ENCODE assay signal across 27 mouse cellular contexts in genomic region chr5:73367906-73368305, GRCm38 (mm10). TPM values are rescaled to one million over a fixed set of nuclear protein-coding genes. Genes with fewer than 3 reads are reported as not detected.
A peak's percentile ranks its signal among the peaks of the same experiment; 100 is the strongest.
DNase-seq lines count a peak whose midpoint lies in the region; ATAC-seq and TF ChIP-seq lines count a peak whose summit lies in the region.
"Had no signal": no experiment of that assay in that cellular context is flagged by ENCODE, and none has a peak within 500 bp of the region (broad histone marks: within the 10 kb centered on the region; RNA-seq: fewer than 3 reads in every experiment).

No protein-coding gene starts in this region.

- peaks cover 65% of the 10 kb centered on the region for H3K4me1 ChIP-seq in E14TG2a.4 (replicated peaks; ENCODE audit: low read depth, low read length)
- no peaks in the 10 kb centered on the region for H3K4me1 ChIP-seq in stomach, embryonic 15.5 days
- H3K4me1 ChIP-seq in liver, postnatal 0 days (ENCODE audit: insufficient read depth): peaks cover 10% of the 10 kb centered on the region; the same call in 1 of the 2 replicates
- H3K4me1 ChIP-seq: forebrain, embryonic 13.5 days; heart, embryonic 10.5 days; hindbrain, embryonic 12.5 days had no signal

- no peaks in the 10 kb centered on the region for H3K9me3 ChIP-seq in E14TG2a.4 (ENCODE audit: low read length)
- no peaks in the 10 kb centered on the region for H3K9me3 ChIP-seq in stomach, embryonic 15.5 days
- no peaks in the 10 kb centered on the region for H3K9me3 ChIP-seq in liver, postnatal 0 days (ENCODE audit: low read length)
- H3K9me3 ChIP-seq: embryonic facial prominence, embryonic 10.5 days; forebrain, embryonic 13.5 days; G1E; heart, embryonic 10.5 days; hindbrain, embryonic 12.5 days had no signal

- WGBS in stomach, embryonic 15.5 days: 64% methylated on average over 4 of the region's 4 CpGs
- 76% methylated on average over 4 of the region's 4 CpGs for WGBS in liver, postnatal 0 days (ENCODE audit: insufficient replicate concordance)

- H3K4me3 ChIP-seq in E14TG2a.4 (replicated peaks; ENCODE audit: low read length): peak overlapping the region; percentile 20; the same call in 1 of the 2 replicates
- H3K4me3 ChIP-seq in stomach, embryonic 15.5 days (replicated peaks): no peak overlapping the region
- H3K4me3 ChIP-seq in liver, postnatal 0 days (ENCODE audit: low read depth, low read length): no peak overlapping the region
- H3K4me3 ChIP-seq: embryonic facial prominence, embryonic 10.5 days; forebrain, embryonic 13.5 days; gastrocnemius, adult 2 months; heart, embryonic 10.5 days; hindbrain, embryonic 12.5 days had no signal

- peak; percentile 25; the same call in 1 of the 2 replicates for ATAC-seq in stomach, embryonic 15.5 days (ENCODE audit: insufficient read depth, low FRiP score, low read depth)
- ATAC-seq in liver, postnatal 0 days: no peak
- ATAC-seq in cerebellum, adult (ENCODE audit: insufficient number of reproducible peaks, low FRiP score, low TSS enrichment): no peak
- ATAC-seq: forebrain, embryonic 13.5 days; forebrain, postnatal 0 days; hindbrain, embryonic 16.5 days; inflammation-experienced regulatory T-cells, adult 6 months; intestine, postnatal 0 days had no signal

- no peak overlapping the region for H3K27ac ChIP-seq in stomach, embryonic 15.5 days
- H3K27ac ChIP-seq in liver, postnatal 0 days (ENCODE audit: low read depth): no peak overlapping the region
- H3K27ac ChIP-seq: embryonic facial prominence, embryonic 10.5 days; forebrain, embryonic 13.5 days; heart, embryonic 10.5 days; hindbrain, embryonic 12.5 days had no signal

- no peaks in the 10 kb centered on the region for H3K27me3 ChIP-seq in E14TG2a.4 (ENCODE audit: insufficient read depth, low read length)
- no peaks in the 10 kb centered on the region for H3K27me3 ChIP-seq in stomach, embryonic 15.5 days (replicated peaks)
- H3K27me3 ChIP-seq in liver, postnatal 0 days (ENCODE audit: insufficient read depth, low read length): no peaks in the 10 kb centered on the region
- H3K27me3 ChIP-seq: forebrain, embryonic 13.5 days; hindbrain, embryonic 12.5 days had no signal

- no peak overlapping the region for H3K9ac ChIP-seq in stomach, embryonic 15.5 days
- H3K9ac ChIP-seq in liver, postnatal 0 days (replicated peaks): no peak overlapping the region
- H3K9ac ChIP-seq: forebrain, embryonic 13.5 days; forebrain, postnatal 0 days; hindbrain, embryonic 12.5 days had no signal

- H3K36me3 ChIP-seq in E14TG2a.4 (ENCODE audit: insufficient read depth, low read length): no peaks in the 10 kb centered on the region
- no peaks in the 10 kb centered on the region for H3K36me3 ChIP-seq in stomach, embryonic 15.5 days
- H3K36me3 ChIP-seq in liver, postnatal 0 days (replicated peaks; ENCODE audit: insufficient read depth, low read length): no peaks in the 10 kb centered on the region
- H3K36me3 ChIP-seq: embryonic facial prominence, embryonic 10.5 days; G1E; heart, embryonic 10.5 days; hindbrain, embryonic 12.5 days had no signal

- peak; percentile 41 for DNase-seq in 3T3-L1 (ENCODE audit: low read depth, low spot score)
- DNase-seq in R1 (ENCODE audit: low read depth, low spot score): peak; percentile 97
- DNase-seq in liver, postnatal 0 days: no peak
- no peak for DNase-seq in natural killer cell, adult 2 months (ENCODE audit: low spot score in 2 of 2)
- no peak for DNase-seq in embryo, embryonic 11 days
- DNase-seq: adrenal gland, adult 8-10 months; adrenal gland, postnatal 36 days; cerebellum, adult 11 months; cerebellum, adult 8-10 months; cerebellum, postnatal 25 days; forebrain, postnatal 0 days; gastrocnemius, adult 2 months; heart, adult 18-20 months; heart, postnatal 10 days; heart, postnatal 4 days had no signal

- TF ChIP-seq EP300 in liver, postnatal 0 days (IDR thresholded peaks at IDR 0.05; ENCODE audit: low read depth): no peak

- TF ChIP-seq CTCF in E14TG2a.4 (conservative IDR thresholded peaks at IDR 0.05; ENCODE audit: low read length): no peak
- no peak for TF ChIP-seq CTCF in liver, postnatal 0 days (IDR thresholded peaks at IDR 0.05; ENCODE audit: low read depth)

- no peak overlapping the region for H3K4me2 ChIP-seq in stomach, embryonic 15.5 days
- no peak overlapping the region for H3K4me2 ChIP-seq in liver, postnatal 0 days (ENCODE audit: low read depth, low read length)
- H3K4me2 ChIP-seq: forebrain, embryonic 13.5 days; hindbrain, embryonic 12.5 days had no signal

RNA-seq across cellular contexts. Expression of gene Ociad2, which starts 27.1 kb away (rescaled TPM):
- 86.6 and 96.5 TPM in 2 replicates for polyA plus RNA-seq in stomach, embryonic 15.5 days (2015; fragmentation: Nextera tagmentation; extraction: Ambion mirVana)
- 1.2 and 2.0 TPM in 2 replicates for polyA plus RNA-seq in liver, postnatal 0 days (2015; fragmentation: Nextera tagmentation; extraction: Ambion mirVana)
- polyA plus RNA-seq: G1E had no signal

RNA-seq across cellular contexts. Expression of gene Cwh43, which starts 38.0 kb away (rescaled TPM):
- polyA plus RNA-seq in stomach, embryonic 15.5 days (2015; fragmentation: Nextera tagmentation; extraction: Ambion mirVana): 1.1 and 1.9 TPM in 2 replicates
- not detected in 2 replicates for polyA plus RNA-seq in liver, postnatal 0 days (2015; fragmentation: Nextera tagmentation; extraction: Ambion mirVana)
- polyA plus RNA-seq: embryonic facial prominence, embryonic 10.5 days; G1E; heart, embryonic 10.5 days; heart, embryonic 14.5 days; hindbrain, embryonic 12.5 days; inflammation-experienced regulatory T-cells, adult 6 months had no signal

Comparison
In these comparisons a context has a peak if more than half of its experiments do, and no peak if none do; other contexts are left out.
1. DNase-seq: peak in 3T3-L1 (single experiment) and R1 (single experiment); none in liver, postnatal 0 days (single experiment), natural killer cell, adult 2 months (0 of 2) and embryo, embryonic 11 days (single experiment).
2. RNA of gene Ociad2, which starts 27.1 kb away (polyA plus RNA-seq): 86.6 to 96.5 TPM in stomach, embryonic 15.5 days; 1.2 to 2.0 TPM in liver, postnatal 0 days; every median in the first group is over 10 times any median in the second.